Mouse (Mus musculus) intestine, postnatal 0 days (tissue): ENCODE measurements around the gene Zp3. TPM values are rescaled to one million over a fixed set of nuclear protein-coding genes. Genes with fewer than 3 reads are reported as not detected.

ENCODE experiments used
- ATAC-seq: fragments of 200-750 bp; cut with Nextera tagmentation; 2 replicates; pipeline ENCODE4 v1.8.0; 2017; ENCODE audit warnings: mild to moderate bottlenecking, moderate TSS enrichment, moderate library complexity
- H3K27ac ChIP-seq: fragments of 300-500 bp; sonication (generic); 2 replicates; pipeline ENCODE4 v1.5.1; 2014; ENCODE audit warnings: mild to moderate bottlenecking, low read depth, low read length, moderate library complexity
- H3K27me3 ChIP-seq: fragments of 300-500 bp; sonication (generic); replicated peaks from 2 replicates; pipeline ENCODE4 v1.6.1; 2014; ENCODE audit warnings: low read length, mixed read lengths; ENCODE audit not compliant: control insufficient read depth, insufficient read depth
- H3K36me3 ChIP-seq: fragments of 300-500 bp; sonication (generic); 2 replicates; pipeline ENCODE4 v1.6.1; 2014; ENCODE audit warnings: mild to moderate bottlenecking, moderate library complexity; ENCODE audit not compliant: control insufficient read depth, insufficient read depth
- H3K4me1 ChIP-seq: fragments of 300-500 bp; sonication (generic); replicated peaks from 2 replicates; pipeline ENCODE4 v1.6.1; 2014; ENCODE audit warnings: antibody characterized with exemption, low read length, mixed read lengths; ENCODE audit not compliant: control insufficient read depth, insufficient read depth
- H3K4me2 ChIP-seq: fragments of 300-500 bp; sonication (generic); replicated peaks from 2 replicates; pipeline ENCODE4 v1.6.1; 2014; ENCODE audit warnings: low read depth, mild to moderate bottlenecking, moderate library complexity
- H3K4me3 ChIP-seq: fragments of 300-500 bp; sonication (generic); 2 replicates; pipeline ENCODE4 v1.5.1; 2014; ENCODE audit warnings: low read depth, low read length
- H3K9ac ChIP-seq: fragments of 300-500 bp; sonication (generic); 2 replicates; pipeline ENCODE4 v1.6.1; 2014; ENCODE audit warnings: mild to moderate bottlenecking, low read depth, low read length
- H3K9me3 ChIP-seq: fragments of 300-500 bp; sonication (generic); 2 replicates; pipeline ENCODE4 v1.6.1; 2016; ENCODE audit warnings: mixed run types; ENCODE audit not compliant: control insufficient read depth
- CTCF ChIP-seq: sonication (generic); IDR thresholded peaks from 2 replicates; pipeline ENCODE4 v1.5.1; 2016; ENCODE audit warnings: low read depth, mild to moderate bottlenecking, control low read depth, antibody characterized with exemption, moderate library complexity
- WGBS: fragments of 180-500 bp; shearing (Covaris S2); extraction: QIAGEN DNeasy Blood & Tissue Kit; methylation state at CpG from one replicate; pipeline ENCODE4 v1.1.7; 2014; 5-methylcytosine and 5-hydroxymethylcytosine counted together
- polyA plus RNA-seq: library from polyadenylated mRNA; unstranded; fragments of >200 nt; fragmentation: Nextera tagmentation; extraction: Ambion mirVana; gene quantifications from 2 replicates; pipeline ENCODE4 v1.2.1, GENCODE M21; 2015

The Zp3 gene
- polyA plus RNA-seq, 1 experiment from 2014 or later: not detected

DNA sequence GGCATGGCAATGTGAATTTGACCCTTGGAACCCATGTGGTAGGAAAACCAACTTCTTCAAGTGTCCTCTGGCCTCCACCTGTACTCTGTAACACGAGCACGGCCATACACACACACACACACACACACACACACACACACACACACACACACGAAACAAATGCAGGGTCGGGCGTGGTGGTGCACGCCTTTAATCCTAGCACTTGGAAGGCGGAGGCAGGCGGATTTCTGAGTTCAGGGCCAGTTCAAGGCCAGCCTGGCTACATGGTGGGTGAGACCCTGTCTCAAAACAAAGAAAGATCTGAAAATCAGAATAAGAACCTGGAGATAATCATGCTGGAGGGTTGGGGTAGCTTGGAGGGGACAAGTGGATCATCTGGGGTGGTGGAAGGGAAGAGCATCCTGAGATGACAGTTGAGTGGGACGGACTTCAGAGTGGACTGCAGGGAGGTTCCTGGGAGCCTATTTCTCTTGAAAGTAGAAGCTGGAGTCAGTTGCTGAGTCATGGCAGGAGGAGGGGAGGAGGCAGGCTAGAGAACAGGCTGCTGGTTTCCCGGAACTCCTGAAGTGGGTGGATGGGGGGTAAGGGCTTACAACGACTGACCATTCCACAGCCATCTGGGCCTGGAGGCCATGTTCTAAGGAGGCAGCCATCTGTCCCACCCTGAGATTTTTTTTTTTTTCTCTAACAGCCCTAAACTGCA, 29.0 kb upstream of the Zp3 start:
- ATAC-seq: peak; percentile 39
- WGBS: 66% methylated on average over 11 of the region's 11 CpGs

GRCm38 (mm10) chr5:135951660-135952059, 28.2 kb upstream of the Zp3 start:
- H3K9ac ChIP-seq: no peak overlapping the region
- H3K27ac ChIP-seq: no peak overlapping the region
- no peaks in the 10 kb centered on the region; the same call in 1 of the 2 replicates for H3K4me1 ChIP-seq
- no peak overlapping the region for H3K4me2 ChIP-seq
- TF ChIP-seq CTCF: no peak
- no peak overlapping the region for H3K4me3 ChIP-seq
- no peaks in the 10 kb centered on the region for H3K9me3 ChIP-seq
- no peaks in the 10 kb centered on the region for H3K27me3 ChIP-seq
- no peaks in the 10 kb centered on the region for H3K36me3 ChIP-seq
- WGBS: 90% methylated on average over 2 of the region's 2 CpGs
- no peak for ATAC-seq

More for the DNA sequence above, 29.0 kb upstream of the Zp3 start:
- TF ChIP-seq CTCF: no peak
- H3K4me2 ChIP-seq: no peak overlapping the region
- H3K4me3 ChIP-seq: no peak overlapping the region
- no peak overlapping the region for H3K9ac ChIP-seq
- no peaks in the 10 kb centered on the region for H3K4me1 ChIP-seq
- no peaks in the 10 kb centered on the region for H3K36me3 ChIP-seq
- H3K27ac ChIP-seq: no peak overlapping the region; the same call in 1 of the 2 replicates
- H3K27me3 ChIP-seq: no peaks in the 10 kb centered on the region
- no peaks in the 10 kb centered on the region for H3K9me3 ChIP-seq

DNA sequence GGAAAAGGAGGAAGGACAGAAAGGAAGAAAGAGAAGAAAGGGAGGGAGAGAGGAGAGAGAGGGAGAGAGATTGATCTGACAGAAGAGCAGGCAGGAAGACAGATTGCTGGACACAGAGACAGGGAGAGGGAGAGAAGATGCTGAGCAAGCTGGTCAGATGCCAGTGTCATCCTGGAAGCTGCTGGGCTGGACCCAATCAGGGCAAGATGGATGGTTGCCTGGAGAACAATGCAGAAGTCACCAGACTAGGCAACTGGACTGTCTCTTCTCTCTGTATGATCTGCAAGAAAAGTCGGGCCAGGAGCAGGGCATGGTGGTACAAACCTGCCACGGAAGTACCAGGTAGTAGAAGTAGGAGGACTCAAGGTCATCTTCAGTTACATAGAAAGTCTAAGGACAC, 27.1 kb upstream of the Zp3 start:
- Histone ChIP-seq H3K27me3 (no peaks in the 10 kb centered on the region), H3K4me2 (no peak overlapping the region), H3K27ac (no peak overlapping the region), H3K4me3 (no peak overlapping the region), H3K36me3 (no peaks in the 10 kb centered on the region), H3K4me1 (peaks cover 6% of the 10 kb centered on the region), H3K9ac (no peak overlapping the region), H3K9me3 (no peaks in the 10 kb centered on the region)
- no peak for ATAC-seq
- TF ChIP-seq CTCF: no peak
- 86% methylated on average over 2 of the region's 2 CpGs for WGBS

DNA sequence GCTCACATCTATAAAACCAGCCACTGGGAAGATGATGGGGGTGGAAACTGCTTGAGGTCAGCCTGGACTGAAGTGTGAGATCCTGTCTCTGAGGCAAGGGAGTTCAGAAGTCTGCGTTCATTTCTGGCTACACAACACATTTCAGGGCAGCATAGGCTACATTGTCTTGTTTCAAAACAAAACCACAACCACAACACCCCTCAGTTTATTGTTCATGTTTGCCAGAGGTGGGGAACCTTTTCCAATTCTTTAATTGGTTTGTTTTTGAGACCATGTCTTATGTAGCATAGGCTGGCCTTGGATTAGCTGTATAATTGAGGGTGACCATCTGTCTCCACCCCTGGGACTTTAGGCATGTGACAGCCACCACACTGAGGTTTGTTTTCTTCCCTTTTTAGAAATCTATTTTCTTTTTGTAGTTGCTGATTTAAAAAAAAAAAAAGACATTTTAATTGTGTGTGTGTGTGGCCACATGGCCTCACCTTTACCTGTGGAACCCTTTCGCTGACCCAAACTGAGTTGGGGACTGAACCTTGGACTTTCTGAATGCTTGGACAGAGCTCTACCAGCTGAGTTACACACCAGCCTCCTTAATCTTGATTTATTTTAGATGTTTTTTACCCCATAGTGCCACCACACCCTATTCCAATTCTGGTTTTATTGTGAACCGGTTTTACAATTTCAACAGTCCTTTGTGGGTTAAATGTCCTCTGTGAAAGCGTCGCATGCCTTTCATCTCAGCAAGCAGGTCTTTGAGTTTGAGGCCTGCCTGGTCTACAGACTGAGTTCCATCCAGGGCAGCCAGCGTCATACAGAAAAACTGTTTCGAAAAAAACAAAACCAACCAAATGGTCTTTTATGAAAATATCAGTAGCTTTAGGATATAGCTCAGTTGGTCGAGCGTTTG, 23.3 kb upstream of the Zp3 start:
- WGBS: 80% methylated on average over 9 of the region's 9 CpGs
- Histone ChIP-seq H3K4me3 (no peak overlapping the region), H3K9me3 (no peaks in the 10 kb centered on the region), H3K4me1 (peaks cover 14% of the 10 kb centered on the region), H3K9ac (peak overlapping the region; percentile 34; the same call in 1 of the 2 replicates), H3K27me3 (no peaks in the 10 kb centered on the region), H3K4me2 (peak overlapping the region; percentile 63), H3K36me3 (no peaks in the 10 kb centered on the region), H3K27ac (no peak overlapping the region; the same call in 1 of the 2 replicates)
- no peak for TF ChIP-seq CTCF
- ATAC-seq: no peak

DNA sequence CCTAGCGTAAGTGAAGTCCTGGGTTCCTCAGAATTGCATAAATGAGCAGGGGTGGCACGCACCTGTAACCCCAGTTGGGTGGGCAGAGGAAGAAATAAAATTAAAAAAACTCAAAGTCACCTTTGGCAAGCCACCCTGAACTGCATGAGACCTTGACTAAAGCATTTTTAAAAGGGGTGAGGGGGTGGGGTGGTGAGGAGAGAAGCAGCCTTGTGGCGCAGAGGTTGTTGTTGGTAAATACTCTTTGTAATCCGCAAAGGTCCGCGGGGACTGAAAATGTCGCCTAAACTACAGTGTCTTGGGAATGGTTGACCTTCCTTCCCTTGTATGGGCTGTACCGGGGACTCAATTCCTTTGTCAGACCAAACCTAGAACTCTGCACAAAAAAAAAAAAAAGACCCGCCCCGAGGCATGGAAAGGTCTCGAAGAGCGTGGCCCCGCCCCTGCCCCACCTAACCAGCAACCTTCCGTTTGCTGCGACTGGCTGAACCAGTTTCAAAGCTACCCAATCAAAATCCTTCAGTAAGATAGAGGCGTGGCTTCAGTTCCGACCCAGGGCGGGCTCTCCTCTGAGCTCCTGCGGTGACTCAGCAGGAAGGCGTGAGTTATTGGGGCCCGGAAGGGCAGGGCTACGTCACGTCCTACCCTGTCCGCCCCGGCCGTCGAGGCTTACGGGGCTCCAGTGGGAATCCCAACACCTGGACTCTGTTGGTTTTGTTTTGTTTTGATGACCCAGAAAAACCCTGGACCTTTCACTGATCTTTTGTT, 22.5 kb upstream of the Zp3 start:
- Histone ChIP-seq H3K9ac (peak overlapping the region; percentile 34; the same call in 1 of the 2 replicates), H3K9me3 (no peaks in the 10 kb centered on the region), H3K36me3 (no peaks in the 10 kb centered on the region), H3K4me1 (peaks cover 18% of the 10 kb centered on the region), H3K4me3 (peak overlapping the region; percentile 28), H3K27ac (peak overlapping the region; percentile 89), H3K27me3 (no peaks in the 10 kb centered on the region), H3K4me2 (peak overlapping the region; percentile 63)
- TF ChIP-seq CTCF: no peak
- WGBS: 8% methylated on average over 28 of the region's 28 CpGs
- ATAC-seq: peak; percentile 86
